Mouse (Mus musculus): ENCODE data around the gene Dpagt1. TPM values are rescaled to one million over a fixed set of nuclear protein-coding genes. Genes with fewer than 3 reads are reported as not detected.

The Dpagt1 gene
- polyA plus RNA-seq, 1 experiment from 2014 or later: 29.7 TPM

- H3K9ac ChIP-seq: no peak overlapping the region
- no peak overlapping the region for H3K4me3 ChIP-seq
- no peak for ATAC-seq (ENCODE audit: insufficient number of reproducible peaks, low FRiP score)
- 85% methylated on average over 6 of the region's 6 CpGs for WGBS
- H3K4me2 ChIP-seq: no peak overlapping the region
- H3K27ac ChIP-seq (ENCODE audit: poor library complexity, severe bottlenecking): no peak overlapping the region
- peaks cover 13% of the 10 kb centered on the region for H3K36me3 ChIP-seq
- peaks cover 25% of the 10 kb centered on the region for H3K4me1 ChIP-seq (replicated peaks)
- no peaks in the 10 kb centered on the region for H3K27me3 ChIP-seq (replicated peaks)
- no peaks in the 10 kb centered on the region for H3K9me3 ChIP-seq (replicated peaks)
Observed at GRCm38 (mm10) chr9:44306532-44306931, 19.3 kb upstream of the Dpagt1 start.

- no peaks in the 10 kb centered on the region for H3K9me3 ChIP-seq (replicated peaks)
- H3K27ac ChIP-seq (ENCODE audit: poor library complexity, severe bottlenecking): no peak overlapping the region
- no peak for ATAC-seq (ENCODE audit: insufficient number of reproducible peaks, low FRiP score)
- no peak overlapping the region for H3K9ac ChIP-seq
- no peaks in the 10 kb centered on the region for H3K27me3 ChIP-seq (replicated peaks)
- H3K4me1 ChIP-seq (replicated peaks): peaks cover 28% of the 10 kb centered on the region
- 90% methylated on average over 2 of the region's 2 CpGs for WGBS
- H3K4me2 ChIP-seq: no peak overlapping the region
- H3K4me3 ChIP-seq: no peak overlapping the region
- H3K36me3 ChIP-seq: peaks cover 6% of the 10 kb centered on the region
Observed at GRCm38 (mm10) chr9:44307248-44307647, 18.6 kb upstream of the Dpagt1 start.

- WGBS: 69% methylated on average over 3 of the region's 3 CpGs
- H3K4me1 ChIP-seq (replicated peaks): peaks cover 15% of the 10 kb centered on the region
- ATAC-seq (ENCODE audit: insufficient number of reproducible peaks, low FRiP score): no peak
- peaks cover 23% of the 10 kb centered on the region for H3K36me3 ChIP-seq
- H3K27me3 ChIP-seq (replicated peaks): no peaks in the 10 kb centered on the region
- H3K9me3 ChIP-seq (replicated peaks): no peaks in the 10 kb centered on the region
- H3K9ac ChIP-seq: no peak overlapping the region
- H3K4me2 ChIP-seq: no peak overlapping the region
- H3K4me3 ChIP-seq: no peak overlapping the region
- no peak overlapping the region for H3K27ac ChIP-seq (ENCODE audit: poor library complexity, severe bottlenecking)
Observed at GRCm38 (mm10) chr9:44309756-44310155, 16.1 kb upstream of the Dpagt1 start.

- H3K4me2 ChIP-seq: peak overlapping the region; percentile 46
- no peak overlapping the region for H3K27ac ChIP-seq (ENCODE audit: poor library complexity, severe bottlenecking)
- no peak overlapping the region for H3K4me3 ChIP-seq
- peaks cover 13% of the 10 kb centered on the region for H3K4me1 ChIP-seq (replicated peaks)
- 26% methylated on average over 10 of the region's 10 CpGs for WGBS
- H3K9me3 ChIP-seq (replicated peaks): no peaks in the 10 kb centered on the region
- H3K36me3 ChIP-seq: peaks cover 33% of the 10 kb centered on the region
- no peaks in the 10 kb centered on the region for H3K27me3 ChIP-seq (replicated peaks)
- ATAC-seq (ENCODE audit: insufficient number of reproducible peaks, low FRiP score): no peak
- H3K9ac ChIP-seq: peak overlapping the region; percentile 16; the same call in 1 of the 2 replicates
Observed at GRCm38 (mm10) chr9:44310750-44311135, 15.1 kb upstream of the Dpagt1 start.

GRCm38 (mm10) chr9:44311136-44312134 lies 14.4 kb upstream of the Dpagt1 start:
- peak; percentile 60; the same call in 1 of the 2 replicates for ATAC-seq (ENCODE audit: insufficient number of reproducible peaks, low FRiP score)
- 16% methylated on average over 27 of the region's 27 CpGs for WGBS
- H3K4me1 ChIP-seq (replicated peaks): peaks cover 13% of the 10 kb centered on the region
- no peaks in the 10 kb centered on the region for H3K27me3 ChIP-seq (replicated peaks)
- peak overlapping the region; percentile 16; the same call in 1 of the 2 replicates for H3K9ac ChIP-seq
- peak overlapping the region; percentile 46 for H3K4me2 ChIP-seq
- H3K36me3 ChIP-seq: peaks cover 40% of the 10 kb centered on the region
- peak overlapping the region; percentile 2; the same call in 1 of the 2 replicates for H3K4me3 ChIP-seq
- H3K27ac ChIP-seq (ENCODE audit: poor library complexity, severe bottlenecking): no peak overlapping the region
- H3K9me3 ChIP-seq (replicated peaks): no peaks in the 10 kb centered on the region

- peaks cover 47% of the 10 kb centered on the region for H3K36me3 ChIP-seq
- H3K9me3 ChIP-seq (replicated peaks): no peaks in the 10 kb centered on the region
- WGBS: 73% methylated on average over 19 of the region's 19 CpGs
- no peak overlapping the region for H3K27ac ChIP-seq (ENCODE audit: poor library complexity, severe bottlenecking)
- H3K4me1 ChIP-seq (replicated peaks): peaks cover 26% of the 10 kb centered on the region
- no peak overlapping the region for H3K4me2 ChIP-seq
- ATAC-seq (ENCODE audit: insufficient number of reproducible peaks, low FRiP score): no peak
- H3K9ac ChIP-seq: no peak overlapping the region
- no peak overlapping the region for H3K4me3 ChIP-seq
- H3K27me3 ChIP-seq (replicated peaks): no peaks in the 10 kb centered on the region
Observed at GRCm38 (mm10) chr9:44313476-44314256, 12.2 kb upstream of the Dpagt1 start.

- no peak for ATAC-seq (ENCODE audit: insufficient number of reproducible peaks, low FRiP score)
- no peak overlapping the region for H3K4me2 ChIP-seq
- no peaks in the 10 kb centered on the region for H3K27me3 ChIP-seq (replicated peaks)
- no peak overlapping the region for H3K9ac ChIP-seq
- H3K27ac ChIP-seq (ENCODE audit: poor library complexity, severe bottlenecking): no peak overlapping the region
- H3K4me3 ChIP-seq: no peak overlapping the region
- peaks cover 31% of the 10 kb centered on the region for H3K4me1 ChIP-seq (replicated peaks)
- no peaks in the 10 kb centered on the region for H3K9me3 ChIP-seq (replicated peaks)
- 65% methylated on average over 4 of the region's 4 CpGs for WGBS
- peaks cover 47% of the 10 kb centered on the region for H3K36me3 ChIP-seq
Observed at GRCm38 (mm10) chr9:44314257-44314547, 11.6 kb upstream of the Dpagt1 start.

GRCm38 (mm10) chr9:44314910-44315309 lies 10.9 kb upstream of the Dpagt1 start:
- Histone ChIP-seq H3K27me3 (replicated peaks) (no peaks in the 10 kb centered on the region), H3K27ac (ENCODE audit: poor library complexity, severe bottlenecking) (no peak overlapping the region), H3K4me3 (no peak overlapping the region), H3K4me1 (replicated peaks) (peaks cover 32% of the 10 kb centered on the region), H3K36me3 (peaks cover 47% of the 10 kb centered on the region), H3K9ac (no peak overlapping the region), H3K4me2 (no peak overlapping the region), H3K9me3 (replicated peaks) (no peaks in the 10 kb centered on the region)
- WGBS: 86% methylated on average over 18 of the region's 18 CpGs
- ATAC-seq (ENCODE audit: insufficient number of reproducible peaks, low FRiP score): no peak

GRCm38 (mm10) chr9:44317452-44317851 lies 8.4 kb upstream of the Dpagt1 start:
- H3K27me3 ChIP-seq (replicated peaks): no peaks in the 10 kb centered on the region
- no peak overlapping the region for H3K4me3 ChIP-seq
- peaks cover 26% of the 10 kb centered on the region for H3K4me1 ChIP-seq (replicated peaks)
- H3K36me3 ChIP-seq: peaks cover 46% of the 10 kb centered on the region
- WGBS: 73% methylated on average over 4 of the region's 4 CpGs
- no peak overlapping the region for H3K9ac ChIP-seq
- H3K27ac ChIP-seq (ENCODE audit: poor library complexity, severe bottlenecking): no peak overlapping the region
- no peaks in the 10 kb centered on the region for H3K9me3 ChIP-seq (replicated peaks)
- peak overlapping the region; percentile 88; the same call in 1 of the 2 replicates for H3K4me2 ChIP-seq
- ATAC-seq (ENCODE audit: insufficient number of reproducible peaks, low FRiP score): no peak

- 51% methylated on average over 5 of the region's 5 CpGs for WGBS
- Histone ChIP-seq H3K36me3 (peaks cover 38% of the 10 kb centered on the region), H3K9me3 (replicated peaks) (no peaks in the 10 kb centered on the region), H3K4me1 (replicated peaks) (peaks cover 26% of the 10 kb centered on the region), H3K27ac (ENCODE audit: poor library complexity, severe bottlenecking) (no peak overlapping the region), H3K4me3 (peak overlapping the region; percentile 91), H3K4me2 (peak overlapping the region; percentile 88), H3K27me3 (replicated peaks) (no peaks in the 10 kb centered on the region), H3K9ac (peak overlapping the region; percentile 90; the same call in 1 of the 2 replicates)
- no peak for ATAC-seq (ENCODE audit: insufficient number of reproducible peaks, low FRiP score)
Observed at GRCm38 (mm10) chr9:44318076-44318825, 7.6 kb upstream of the Dpagt1 start.

- ATAC-seq (ENCODE audit: insufficient number of reproducible peaks, low FRiP score): no peak
- peak overlapping the region; percentile 88 for H3K4me2 ChIP-seq
- 30% methylated on average over 3 of the region's 3 CpGs for WGBS
- H3K9ac ChIP-seq: peak overlapping the region; percentile 90
- H3K4me1 ChIP-seq (replicated peaks): peaks cover 26% of the 10 kb centered on the region
- H3K36me3 ChIP-seq: peaks cover 33% of the 10 kb centered on the region
- H3K4me3 ChIP-seq: peak overlapping the region; percentile 91
- no peaks in the 10 kb centered on the region for H3K9me3 ChIP-seq (replicated peaks)
- H3K27ac ChIP-seq (ENCODE audit: poor library complexity, severe bottlenecking): no peak overlapping the region
- H3K27me3 ChIP-seq (replicated peaks): no peaks in the 10 kb centered on the region
Observed at GRCm38 (mm10) chr9:44318826-44319095, 7.1 kb upstream of the Dpagt1 start.

Data from heart, embryonic 12.5 days (tissue).